Mouse (Mus musculus): ENCODE data around the gene Dhh. TPM values are rescaled to one million over a fixed set of nuclear protein-coding genes. Genes with fewer than 3 reads are reported as not detected.

The Dhh gene
- total RNA-seq, 4 experiments from 2014 or later: 0.18 to 0.34 (median 0.23) TPM; not detected in 1

GRCm38 (mm10) chr15:98871916-98872888, 26.1 kb downstream of the Dhh start:
- DNase-seq (ENCODE audit: low spot score in 2 of 2): peak; percentile 88 to 93

GRCm38 (mm10) chr15:98871070-98871915, 27.0 kb downstream of the Dhh start, which contains the start of gene Kmt2d:
Kmt2d (minus strand) TSS chr15:98871204.
- DNase-seq (ENCODE audit: low spot score in 2 of 2): no peak

GRCm38 (mm10) chr15:98870179-98871069, 27.9 kb downstream of the Dhh start:
- DNase-seq (ENCODE audit: low spot score in 2 of 2): no peak

GRCm38 (mm10) chr15:98869342-98870178, 28.8 kb downstream of the Dhh start:
- no peak for DNase-seq (ENCODE audit: low spot score in 2 of 2)

- no peak for DNase-seq (ENCODE audit: low spot score in 2 of 2)
These were observed 29.8 kb downstream of the Dhh start for GRCm38 (mm10) chr15:98868346-98869063.

- peak in 1 of 2 experiments; percentile 39 for DNase-seq (ENCODE audit: low spot score in 2 of 2)
These were observed 31.0 kb downstream of the Dhh start for GRCm38 (mm10) chr15:98867321-98867720.

- no peak for DNase-seq (ENCODE audit: low spot score in 2 of 2)
These were observed 31.8 kb downstream of the Dhh start for GRCm38 (mm10) chr15:98866501-98866900.

- DNase-seq (ENCODE audit: low spot score in 2 of 2): no peak
These were observed 32.6 kb downstream of the Dhh start for GRCm38 (mm10) chr15:98865771-98866170.

GRCm38 (mm10) chr15:98864951-98865350, 33.4 kb downstream of the Dhh start:
- DNase-seq (ENCODE audit: low spot score in 2 of 2): no peak

- no peak for DNase-seq (ENCODE audit: low spot score in 2 of 2)
These were observed 34.8 kb downstream of the Dhh start for GRCm38 (mm10) chr15:98863451-98863958.

- no peak for DNase-seq (ENCODE audit: low spot score in 2 of 2)
These were observed 36.5 kb downstream of the Dhh start for GRCm38 (mm10) chr15:98861701-98862410.

- DNase-seq (ENCODE audit: low spot score in 2 of 2): no peak
These were observed 37.4 kb downstream of the Dhh start for GRCm38 (mm10) chr15:98860921-98861320.

GRCm38 (mm10) chr15:98859319-98860043, 38.9 kb downstream of the Dhh start:
- DNase-seq (ENCODE audit: low spot score in 2 of 2): no peak

- no peak for DNase-seq (ENCODE audit: low spot score in 2 of 2)
These were observed 44.1 kb downstream of the Dhh start for GRCm38 (mm10) chr15:98854214-98854613.

GRCm38 (mm10) chr15:98853161-98853937, 45.0 kb downstream of the Dhh start:
- no peak for DNase-seq (ENCODE audit: low spot score in 2 of 2)

- DNase-seq (ENCODE audit: low spot score in 2 of 2): no peak
These were observed 45.6 kb downstream of the Dhh start for GRCm38 (mm10) chr15:98852733-98853132.

- DNase-seq (ENCODE audit: low spot score in 2 of 2): no peak
These were observed 46.3 kb downstream of the Dhh start for GRCm38 (mm10) chr15:98852071-98852470.

Data from layer of hippocampus, adult 8-10 months (tissue).